Mouse (Mus musculus) liver, embryonic 14.5 days (tissue): Measurements from ENCODE around the gene Dnajb8.

Experiments
- CTCF ChIP-seq: IDR thresholded peaks from 2 replicates; pipeline ENCODE4 v1.5.1; 2016; ENCODE audit warnings: antibody characterized with exemption, low read depth, control low read depth
- EP300 ChIP-seq: IDR thresholded peaks from 2 replicates; pipeline ENCODE4 v1.6.1; 2016; ENCODE audit warnings: antibody characterized with exemption, low read depth

- no peak for TF ChIP-seq CTCF
- TF ChIP-seq EP300, result no peak
These were observed 5.5 kb downstream of the Dnajb8 start for GRCm38 (mm10) chr6:88227537-88227936.
